Mouse (Mus musculus) CH12.LX (cell line): Measurements from ENCODE around the gene Baz2b. TPM values are rescaled to one million over a fixed set of nuclear protein-coding genes. Genes with fewer than 3 reads are reported as not detected.

Experiments used
- DNase-seq: peaks from one replicate; pipeline ENCODE4 v3.0.0-alpha.2; 2013; ENCODE audit errors: extremely low read depth
- H3K27ac ChIP-seq: 2 replicates; pipeline ENCODE4 v1.5.1; 2012; ENCODE audit warnings: low read depth, mild to moderate bottlenecking, control low read depth, moderate library complexity; ENCODE audit not compliant: insufficient read depth
- H3K27me3 ChIP-seq: replicated peaks from 2 replicates; pipeline ENCODE3; 2012; ENCODE audit warnings: inconsistent platforms
- H3K36me3 ChIP-seq, 2 experiments: replicated peaks in 1 of 2; 2 replicates each; pipeline versions ENCODE3 to v1.6.1; 2012; ENCODE audit warnings: inconsistent platforms in 1 of 2, low read length in 1 of 2, mild to moderate bottlenecking in 1 of 2, mixed read lengths in 1 of 2, moderate library complexity in 1 of 2; ENCODE audit not compliant: control insufficient read depth in 1 of 2, insufficient read depth in 1 of 2
- H3K4me1 ChIP-seq, 2 experiments: 2 replicates each; pipeline ENCODE4 v1.6.1; 2012; ENCODE audit warnings: inconsistent platforms in 1 of 2, moderate library complexity in 1 of 2; ENCODE audit not compliant: insufficient read depth in 2 of 2, control insufficient read depth in 1 of 2
- H3K4me2 ChIP-seq: 2 replicates; pipeline ENCODE4 v1.6.1; 2012; ENCODE audit warnings: low read depth, mild to moderate bottlenecking, control low read depth; ENCODE audit not compliant: poor library complexity, insufficient read depth, severe bottlenecking
- H3K4me3 ChIP-seq, 3 experiments: fragments of 150-350 bp in 1 of 3; sonication (generic) in 1 of 3; replicated peaks in 1 of 3; 2 replicates each; pipeline versions ENCODE3 to v1.5.1; 2011 to 2012; ENCODE audit warnings: low read depth in 2 of 3, low read length in 2 of 3, mild to moderate bottlenecking in 2 of 3, moderate library complexity in 2 of 3, control low read depth in 1 of 3, improper control_type of control experiment in 1 of 3, inconsistent platforms in 1 of 3, mixed read lengths in 1 of 3; ENCODE audit not compliant: poor library complexity in 1 of 3
- H3K79me2 ChIP-seq: replicated peaks from 2 replicates; pipeline ENCODE4 v1.6.1; 2012; ENCODE audit warnings: mild to moderate bottlenecking, moderate library complexity; ENCODE audit not compliant: control insufficient read depth, poor library complexity, insufficient read depth, severe bottlenecking; ENCODE audit errors: extremely low read depth
- H3K9ac ChIP-seq: 2 replicates; pipeline ENCODE4 v1.6.1; 2012; ENCODE audit warnings: low read depth, mild to moderate bottlenecking, control low read depth, moderate library complexity; ENCODE audit not compliant: insufficient read depth
- H3K9me3 ChIP-seq: replicated peaks from 2 replicates; pipeline ENCODE3; 2012; ENCODE audit warnings: low read length, inconsistent platforms, mixed read lengths
- BHLHE40 ChIP-seq: IDR thresholded peaks from 2 replicates; pipeline ENCODE4 v1.6.1; 2011; ENCODE audit warnings: mild to moderate bottlenecking, low read depth, low read length, improper control_type of control experiment
- ELF1 ChIP-seq: IDR thresholded peaks from 2 replicates; pipeline ENCODE4 v1.6.1; 2014; ENCODE audit warnings: low read depth, mild to moderate bottlenecking, inconsistent platforms, low read length, improper control_type of control experiment
- EP300 ChIP-seq: IDR thresholded peaks from 2 replicates; pipeline ENCODE4 v1.6.1; 2011; ENCODE audit warnings: low read length, improper control_type of control experiment
- ETS1 ChIP-seq: conservative IDR thresholded peaks from 2 replicates; pipeline ENCODE4 v1.6.1; 2012; ENCODE audit warnings: low read depth, mild to moderate bottlenecking, inconsistent platforms, low read length, improper control_type of control experiment, moderate library complexity
- GABPA ChIP-seq: IDR thresholded peaks from 2 replicates; pipeline ENCODE4 v1.6.1; 2012; ENCODE audit warnings: low read depth, low read length, improper control_type of control experiment, inconsistent platforms; ENCODE audit not compliant: insufficient replicate concordance
- JUN ChIP-seq: IDR thresholded peaks from 2 replicates; pipeline ENCODE4 v1.6.1; 2011; ENCODE audit warnings: low read depth, mild to moderate bottlenecking, low read length, improper control_type of control experiment, moderate library complexity; ENCODE audit not compliant: insufficient read depth
- JUND ChIP-seq: conservative IDR thresholded peaks from 2 replicates; pipeline ENCODE4 v1.6.1; 2011; ENCODE audit warnings: low read depth, low read length, improper control_type of control experiment
- KAT2A ChIP-seq: IDR thresholded peaks from 2 replicates; pipeline ENCODE4 v1.6.1; 2012; ENCODE audit warnings: low read length, improper control_type of control experiment, inconsistent platforms; ENCODE audit not compliant: insufficient replicate concordance
- MAFK ChIP-seq: IDR thresholded peaks from 2 replicates; pipeline ENCODE4 v1.6.1; 2011; ENCODE audit warnings: low read length, improper control_type of control experiment; ENCODE audit not compliant: insufficient replicate concordance
- MAX ChIP-seq: IDR thresholded peaks from 2 replicates; pipeline ENCODE4 v1.6.1; 2011; ENCODE audit warnings: low read length, improper control_type of control experiment
- MAZ ChIP-seq: IDR thresholded peaks from 2 replicates; pipeline ENCODE4 v1.6.1; 2012; ENCODE audit warnings: low read depth, mild to moderate bottlenecking, inconsistent platforms, low read length, improper control_type of control experiment, moderate library complexity
- MEF2A ChIP-seq: IDR thresholded peaks from 2 replicates; pipeline ENCODE4 v1.6.1; 2014; ENCODE audit warnings: low read depth, mild to moderate bottlenecking, inconsistent platforms, low read length, improper control_type of control experiment, borderline replicate concordance
- MYC ChIP-seq: IDR thresholded peaks from 2 replicates; pipeline ENCODE4 v1.6.1; 2011; ENCODE audit warnings: low read depth, mild to moderate bottlenecking, improper control_type of control experiment, low read length
- NRF1 ChIP-seq: IDR thresholded peaks from 2 replicates; pipeline ENCODE4 v1.6.1; 2014; ENCODE audit warnings: low read depth, mild to moderate bottlenecking, inconsistent platforms, low read length, improper control_type of control experiment, moderate library complexity
- PAX5 ChIP-seq: IDR thresholded peaks from 2 replicates; pipeline ENCODE4 v1.6.1; 2012; ENCODE audit warnings: low read length, inconsistent platforms, mixed read lengths
- POLR2AphosphoS2 ChIP-seq: IDR thresholded peaks from 2 replicates; pipeline ENCODE4 v1.6.1; 2011; ENCODE audit warnings: low read depth, low read length, improper control_type of control experiment
- SIN3A ChIP-seq: IDR thresholded peaks from 2 replicates; pipeline ENCODE4 v1.6.1; 2012; ENCODE audit warnings: low read length, improper control_type of control experiment, inconsistent platforms
- SMC3 ChIP-seq: IDR thresholded peaks from 2 replicates; pipeline ENCODE4 v1.6.1; 2011; ENCODE audit warnings: low read depth, low read length, improper control_type of control experiment
- TBP ChIP-seq: conservative IDR thresholded peaks from 2 replicates; pipeline ENCODE4 v1.6.1; 2011; ENCODE audit warnings: low read depth, low read length, improper control_type of control experiment
- USF1 ChIP-seq: IDR thresholded peaks from 2 replicates; pipeline ENCODE4 v1.6.1; 2014; ENCODE audit warnings: low read depth, mild to moderate bottlenecking, inconsistent platforms, low read length, improper control_type of control experiment
- ZMIZ1 ChIP-seq: IDR thresholded peaks from 2 replicates; pipeline ENCODE4 v1.6.1; 2012; ENCODE audit warnings: low read depth, mild to moderate bottlenecking, inconsistent platforms, low read length, improper control_type of control experiment
- dilution Hi-C: fragments of 300-500 bp; cut with MboI; formaldehyde crosslinking; loops from 2 replicates; pipeline ENCODE4 v1.14.3; 2020; ENCODE audit warnings: low sequenced_read_pairs; ENCODE audit not compliant: extremely low pct_unique_long_range_greater_than_20kb, extremely low pct_ligation_motif_present
- in situ Hi-C: fragments of 300-500 bp; cut with MboI; formaldehyde crosslinking; loops from 3 replicates; pipeline ENCODE4 v1.14.3; 2019; ENCODE audit warnings: low sequenced_read_pairs, low pct_ligation_motif_present, low pct_unique_long_range_greater_than_20kb, mixed read lengths
- polyA plus RNA-seq: library from polyadenylated mRNA; unstranded; fragments of >175 nt; gene quantifications from 2 replicates; pipeline ENCODE4 v1.2.1, GENCODE M21; 2012; ENCODE audit warnings: low read depth; ENCODE audit not compliant: insufficient read length
- total RNA-seq, 2 experiments: library from RNA; depleted of rRNA; stranded (reverse); fragments of 300-350 nt in 1 of 2; fragments of >200 nt in 1 of 2; gene quantifications; 2 replicates each; pipeline ENCODE4 v1.2.3; 2012 to 2014

Gene Baz2b
- total and polyA plus RNA-seq, 3 experiments, result 17.3 to 36.3 (median 31.9) TPM

DNA sequence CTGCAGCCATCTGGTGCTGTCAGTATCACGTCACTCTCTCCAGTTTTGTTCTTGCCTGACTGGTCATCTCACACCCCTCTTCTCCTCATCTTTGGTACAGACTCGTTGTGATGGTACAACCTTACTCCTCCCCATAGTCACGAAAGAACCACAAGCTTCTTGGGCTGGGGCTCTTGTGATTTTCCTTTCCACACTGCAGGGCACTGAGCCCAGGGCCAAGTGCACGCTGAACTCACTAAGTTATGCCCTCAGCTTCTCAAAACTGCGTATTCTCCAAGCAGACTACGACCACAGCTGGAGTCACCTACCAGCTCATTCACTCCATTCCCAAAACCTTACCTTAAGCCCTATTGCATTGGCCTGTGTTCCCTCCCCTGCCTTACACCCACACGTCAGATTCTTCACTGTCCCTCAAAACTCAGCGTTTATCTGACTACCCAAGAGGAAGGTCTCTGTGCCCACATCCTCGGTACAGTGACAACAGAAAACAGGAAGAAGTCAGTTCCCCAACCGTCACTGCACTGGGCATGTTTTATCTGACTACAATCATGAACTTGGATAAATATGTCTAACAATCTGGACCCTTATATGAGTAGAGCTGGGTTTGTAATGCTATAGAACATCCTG is 190.7 kb downstream of the Baz2b start:
- no peak overlapping the region for H3K4me3 ChIP-seq
- TF ChIP-seq NRF1 (no peak), GABPA (no peak), USF1 (no peak), SMC3 (no peak), ELF1 (no peak), MYC (no peak), SIN3A (no peak), BHLHE40 (no peak), POLR2AphosphoS2 (no peak), JUND (no peak), JUN (no peak), PAX5 (no peak), MEF2A (no peak), MAX (no peak), ZMIZ1 (no peak), KAT2A (no peak)
- H3K9me3 ChIP-seq, result peaks cover 4% of the 10 kb centered on the region
- H3K27me3 ChIP-seq, result no peaks in the 10 kb centered on the region
- dilution Hi-C loops (no loop called here), in situ Hi-C loops (no loop called here)
- H3K4me1 ChIP-seq, result peaks cover 2 to 16% of the 10 kb centered on the region in 2 experiments; a peak in 1 of 4 replicates
- DNase-seq, result no peak
- H3K9ac ChIP-seq, result no peak overlapping the region
- H3K79me2 ChIP-seq, result no peaks in the 10 kb centered on the region
- H3K4me2 ChIP-seq, result no peak overlapping the region
- peaks cover 0 to 11% of the 10 kb centered on the region in 2 experiments for H3K36me3 ChIP-seq
- H3K27ac ChIP-seq, result no peak overlapping the region

DNA sequence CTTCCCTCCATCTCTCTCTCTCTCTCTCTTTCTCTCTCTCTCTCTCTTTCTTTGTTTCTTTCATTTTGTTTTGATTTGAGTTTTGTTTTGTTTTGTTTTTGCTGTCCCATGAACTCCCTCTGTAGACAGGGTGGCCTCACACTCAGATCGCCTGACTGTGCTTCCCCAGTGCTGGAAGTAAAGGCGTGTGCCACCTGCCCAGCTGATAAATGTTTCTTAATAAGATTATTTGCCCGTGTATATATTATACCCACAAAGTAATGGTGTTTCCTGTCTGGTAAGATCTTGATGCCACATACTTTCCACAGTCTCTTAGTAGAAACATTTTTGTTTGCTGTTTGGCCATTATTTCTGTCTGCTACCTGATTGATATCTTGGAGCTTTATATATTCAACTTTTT is 198.1 kb downstream of the Baz2b start:
- DNase-seq, result no peak
- Histone ChIP-seq H3K36me3 (no peaks in the 10 kb centered on the region), H3K27ac (no peak overlapping the region), H3K4me1 (peaks cover 8 to 26% of the 10 kb centered on the region in 2 experiments; a peak in 3 of 4 replicates), H3K4me2 (peak overlapping the region; percentile 34), H3K4me3 (no peak overlapping the region), H3K9ac (no peak overlapping the region), H3K27me3 (no peaks in the 10 kb centered on the region), H3K9me3 (no peaks in the 10 kb centered on the region), H3K79me2 (no peaks in the 10 kb centered on the region)
- in situ Hi-C loops (no loop called here), dilution Hi-C loops (no loop called here)
- no peak for TF ChIP-seq USF1
- no peak for TF ChIP-seq MAX
- no peak for TF ChIP-seq ETS1
- TF ChIP-seq JUND, result no peak
- TF ChIP-seq ZMIZ1, result no peak
- no peak for TF ChIP-seq PAX5
- no peak for TF ChIP-seq MAZ
- no peak for TF ChIP-seq TBP
- TF ChIP-seq MAFK, result no peak
- no peak for TF ChIP-seq EP300
- TF ChIP-seq MYC, result no peak
